In genomic region chr3:78825505-78825904, GRCm38 (mm10) we compare ENCODE assay signal across 13 mouse cellular contexts.
DNase-seq lines count a peak whose midpoint lies in the region; ATAC-seq and TF ChIP-seq lines count a peak whose summit lies in the region.
"Had no signal": no experiment of that assay in that cellular context is flagged by ENCODE, and none has a peak within 500 bp of the region (broad histone marks: within the 10 kb centered on the region; RNA-seq: fewer than 3 reads in every experiment).

No protein-coding gene starts in this region.

- no peak for TF ChIP-seq POLR2A in MEL (IDR thresholded peaks at IDR 0.05; ENCODE audit: control insufficient read depth in 1 of 2, insufficient read depth in 1 of 2, low read depth in 1 of 2, low read length in 2 of 2, poor library complexity in 1 of 2)

- no peaks in the 10 kb centered on the region for H3K9me3 ChIP-seq in kidney, postnatal 0 days (replicated peaks; ENCODE audit: low read length)
- no peaks in the 10 kb centered on the region for H3K9me3 ChIP-seq in kidney, embryonic 14.5 days (ENCODE audit: control insufficient read depth, low read length)
- no peaks in the 10 kb centered on the region for H3K9me3 ChIP-seq in MEL (replicated peaks; ENCODE audit: insufficient read depth, low read length)
- no peaks in the 10 kb centered on the region for H3K9me3 ChIP-seq in limb, embryonic 10.5 days (replicated peaks)
- H3K9me3 ChIP-seq: forebrain, embryonic 13.5 days; heart, embryonic 10.5 days; neural tube, embryonic 12.5 days had no signal

- 62% methylated on average over 2 of the region's 2 CpGs for WGBS in kidney, postnatal 0 days
- WGBS in kidney, embryonic 14.5 days: 67% methylated on average over 2 of the region's 2 CpGs
- WGBS in limb, embryonic 10.5 days: 63% methylated on average over 2 of the region's 2 CpGs

- H3K4me1 ChIP-seq in kidney, postnatal 0 days (replicated peaks; ENCODE audit: insufficient read depth, low read length): no peaks in the 10 kb centered on the region
- no peaks in the 10 kb centered on the region for H3K4me1 ChIP-seq in kidney, embryonic 14.5 days (ENCODE audit: control insufficient read depth, insufficient read depth, low read length)
- H3K4me1 ChIP-seq in MEL (ENCODE audit: control insufficient read depth in 1 of 2, insufficient read depth in 2 of 2, low read length in 2 of 2): no peaks in the 10 kb centered on the region; a peak in 1 of 4 replicates
- H3K4me1 ChIP-seq in limb, embryonic 10.5 days: no peaks in the 10 kb centered on the region
- H3K4me1 ChIP-seq: forebrain, embryonic 13.5 days; heart, embryonic 10.5 days; neural tube, embryonic 12.5 days had no signal

- H3K27ac ChIP-seq in kidney, postnatal 0 days: no peak overlapping the region
- H3K27ac ChIP-seq in kidney, embryonic 14.5 days (ENCODE audit: low read depth, low read length): no peak overlapping the region
- H3K27ac ChIP-seq in MEL (ENCODE audit: control insufficient read depth, low read depth, low read length): no peak overlapping the region
- H3K27ac ChIP-seq in limb, embryonic 10.5 days: no peak overlapping the region
- H3K27ac ChIP-seq: forebrain, embryonic 13.5 days; heart, embryonic 10.5 days; neural tube, embryonic 12.5 days had no signal

- H3K4me3 ChIP-seq in kidney, postnatal 0 days (replicated peaks; ENCODE audit: low read depth, low read length): no peak overlapping the region
- no peak overlapping the region for H3K4me3 ChIP-seq in kidney, embryonic 14.5 days (ENCODE audit: low read length)
- H3K4me3 ChIP-seq in MEL (ENCODE audit: control insufficient read depth in 1 of 2, insufficient read depth in 1 of 2, low read depth in 2 of 2, low read length in 2 of 2): no peak overlapping the region
- no peak overlapping the region for H3K4me3 ChIP-seq in limb, embryonic 10.5 days
- H3K4me3 ChIP-seq: forebrain, embryonic 13.5 days; heart, embryonic 10.5 days; neural tube, embryonic 12.5 days had no signal

- H3K9ac ChIP-seq in kidney, postnatal 0 days (ENCODE audit: low read depth, low read length): no peak overlapping the region
- no peak overlapping the region for H3K9ac ChIP-seq in kidney, embryonic 14.5 days (ENCODE audit: low read depth, low read length)
- H3K9ac ChIP-seq in MEL (ENCODE audit: control insufficient read depth, low read depth, low read length, poor library complexity, severe bottlenecking): no peak overlapping the region
- H3K9ac ChIP-seq: forebrain, embryonic 13.5 days; neural tube, embryonic 12.5 days had no signal

- ATAC-seq in kidney, postnatal 0 days (replicated peaks; ENCODE audit: low FRiP score, low read depth): no peak
- no peak for ATAC-seq in kidney, embryonic 14.5 days (ENCODE audit: low FRiP score, low TSS enrichment)
- ATAC-seq in megakaryocyte, adult 5-6 weeks (ENCODE audit: poor library complexity, severe bottlenecking): no peak
- ATAC-seq: forebrain, embryonic 13.5 days; hindbrain, embryonic 16.5 days had no signal

- no peak for TF ChIP-seq EP300 in MEL (IDR thresholded peaks at IDR 0.05; ENCODE audit: low read depth in 1 of 2, low read length in 2 of 2)

- no peaks in the 10 kb centered on the region for H3K36me3 ChIP-seq in kidney, postnatal 0 days (ENCODE audit: insufficient read depth, low read length)
- H3K36me3 ChIP-seq in kidney, embryonic 14.5 days (ENCODE audit: control insufficient read depth, insufficient read depth, low read length): no peaks in the 10 kb centered on the region
- no peaks in the 10 kb centered on the region for H3K36me3 ChIP-seq in MEL (ENCODE audit: control insufficient read depth in 1 of 2, insufficient read depth in 2 of 2, low read length in 2 of 2)
- H3K36me3 ChIP-seq in limb, embryonic 10.5 days: no peaks in the 10 kb centered on the region
- H3K36me3 ChIP-seq: heart, embryonic 10.5 days; neural tube, embryonic 12.5 days had no signal

- no peaks in the 10 kb centered on the region for H3K79me2 ChIP-seq in MEL (ENCODE audit: control insufficient read depth, insufficient read depth, low read length, poor library complexity)

- no peak overlapping the region for H3K4me2 ChIP-seq in kidney, postnatal 0 days (ENCODE audit: low read length)
- H3K4me2 ChIP-seq in kidney, embryonic 14.5 days (replicated peaks; ENCODE audit: low read depth, low read length): no peak overlapping the region
- H3K4me2 ChIP-seq: forebrain, embryonic 13.5 days; neural tube, embryonic 12.5 days had no signal

- DNase-seq in kidney, postnatal 0 days (ENCODE audit: low spot score): peak; percentile 50
- peak; percentile 18 for DNase-seq in MEL (ENCODE audit: low read depth, low spot score)
- peak; percentile 39 for DNase-seq in ZHBTc4 (ENCODE audit: low read depth, low spot score)
- peak; percentile 36 for DNase-seq in limb, embryonic 10.5 days (ENCODE audit: low spot score)
- DNase-seq in frontal cortex, postnatal 14 days (ENCODE audit: low spot score in 2 of 2): no peak
- DNase-seq: cerebellum, postnatal 36 days; thymus, adult 2 months had no signal

- TF ChIP-seq CTCF in kidney, postnatal 0 days (IDR thresholded peaks at IDR 0.05; ENCODE audit: low read depth): no peak
- no peak for TF ChIP-seq CTCF in MEL (IDR thresholded peaks at IDR 0.05 in 2 of 3, conservative IDR thresholded peaks at IDR 0.05 in 1 of 3; ENCODE audit: control insufficient read depth in 1 of 3, insufficient read depth in 1 of 3, low read depth in 2 of 3, low read length in 3 of 3, poor library complexity in 1 of 3, severe bottlenecking in 1 of 3)

- TF ChIP-seq RAD21 in MEL (IDR thresholded peaks at IDR 0.05; ENCODE audit: low read depth, low read length): no peak

- no peaks in the 10 kb centered on the region for H3K27me3 ChIP-seq in kidney, postnatal 0 days (ENCODE audit: insufficient read depth, low read length)
- H3K27me3 ChIP-seq in kidney, embryonic 14.5 days (ENCODE audit: control insufficient read depth, insufficient read depth, low read length): no peaks in the 10 kb centered on the region
- H3K27me3 ChIP-seq in MEL (ENCODE audit: control insufficient read depth in 1 of 2, insufficient read depth in 2 of 2, low read length in 2 of 2): no peaks in the 10 kb centered on the region; a peak in 1 of 4 replicates
- H3K27me3 ChIP-seq in limb, embryonic 10.5 days (ENCODE audit: low read depth, poor library complexity, severe bottlenecking): no peaks in the 10 kb centered on the region
- H3K27me3 ChIP-seq: forebrain, embryonic 13.5 days; neural tube, embryonic 12.5 days had no signal

TF ChIP-seq in MEL, 35 proteins besides CTCF, POLR2A, EP300 and RAD21:
- TF ChIP-seq ZKSCAN1 (IDR thresholded peaks at IDR 0.05; ENCODE audit: low read depth, low read length) (no peak), CHD1 (IDR thresholded peaks at IDR 0.05; ENCODE audit: low read depth, low read length) (no peak), ZMIZ1 (IDR thresholded peaks at IDR 0.05; ENCODE audit: low read depth, low read length) (no peak), JUND (IDR thresholded peaks at IDR 0.05; ENCODE audit: low read depth, low read length) (no peak)

Comparison
In these comparisons a context has a peak if more than half of its experiments do, and no peak if none do; other contexts are left out.
1. DNase-seq: peak in kidney, postnatal 0 days (single experiment), MEL (single experiment), ZHBTc4 (single experiment) and limb, embryonic 10.5 days (single experiment); none in frontal cortex, postnatal 14 days (0 of 2).